Mouse (Mus musculus) small intestine, adult 2 months (tissue): Measurements from ENCODE around the gene Polr1c. TPM values are rescaled to one million over a fixed set of nuclear protein-coding genes. Genes with fewer than 3 reads are reported as not detected.

Source experiments
- H3K27ac ChIP-seq: fragments of 200-500 bp; 2 replicates; pipeline ENCODE4 v1.5.1; 2012; ENCODE audit warnings: low read depth, low read length, control low read depth, inconsistent platforms; ENCODE audit not compliant: insufficient read depth
- H3K27me3 ChIP-seq: fragments of 200-500 bp; 2 replicates; pipeline ENCODE4 v1.6.1; 2012; ENCODE audit warnings: mild to moderate bottlenecking, moderate library complexity, low read length, inconsistent platforms; ENCODE audit not compliant: control insufficient read depth, insufficient read depth
- H3K36me3 ChIP-seq: fragments of 200-500 bp; 2 replicates; pipeline ENCODE4 v1.6.1; 2012; ENCODE audit warnings: mild to moderate bottlenecking, low read length, control low read depth, inconsistent platforms; ENCODE audit not compliant: control insufficient read depth, insufficient read depth
- H3K4me1 ChIP-seq: fragments of 200-500 bp; 2 replicates; pipeline ENCODE4 v1.6.1; 2012; ENCODE audit warnings: low read length, inconsistent platforms, mixed read lengths; ENCODE audit not compliant: control insufficient read depth, insufficient read depth, insufficient read length
- H3K4me3 ChIP-seq: fragments of 200-500 bp; 2 replicates; pipeline ENCODE4 v1.5.1; 2012; ENCODE audit warnings: low read depth, mild to moderate bottlenecking, control low read depth, inconsistent platforms, low read length, moderate library complexity
- CTCF ChIP-seq: fragments of 200-500 bp; IDR thresholded peaks from 2 replicates; pipeline ENCODE4 v1.5.1; 2012; ENCODE audit warnings: low read depth, mild to moderate bottlenecking, control low read depth, inconsistent platforms, low read length, moderate library complexity, mixed read lengths; ENCODE audit not compliant: insufficient replicate concordance, insufficient read length; ENCODE audit errors: extremely low read depth
- POLR2A ChIP-seq: fragments of 200-500 bp; IDR thresholded peaks from 2 replicates; pipeline ENCODE4 v1.6.1; 2012; ENCODE audit warnings: low read depth, mild to moderate bottlenecking, control low read depth, inconsistent platforms, low read length, moderate library complexity
- WGBS: fragments of 180-500 bp; shearing (Covaris S2); methylation state at CpG from one replicate; pipeline ENCODE4 v1.1.7; 2018; 5-methylcytosine and 5-hydroxymethylcytosine counted together
- polyA plus RNA-seq: library from polyadenylated mRNA; depleted of rRNA; stranded (reverse); fragments of >200 nt; gene quantifications from 2 replicates; pipeline ENCODE4 v1.2.3, GENCODE M21; 2012; rRNA removed

The Polr1c gene
- 16.2 and 24.6 TPM in 2 replicates for polyA plus RNA-seq

- under 1% methylated on average over 53 of the region's 53 CpGs for WGBS
- Histone ChIP-seq H3K4me3 (peak within 1 kb of the TSS; percentile 91), H3K27ac (peak within 1 kb of the TSS; percentile 59), H3K36me3 (peaks cover 53% of the 10 kb centered on the region), H3K27me3 (no peaks in the 10 kb centered on the region), H3K4me1 (peaks cover 13% of the 10 kb centered on the region)
- no peak for TF ChIP-seq CTCF
- peak; percentile 59; the same call in 1 of the 2 replicates for TF ChIP-seq POLR2A
Measured at GRCm38 (mm10) chr17:46247512-46248188, at the start of gene Polr1c, which contains the start of gene Yipf3. Polr1c (minus strand) TSS chr17:46248054. Yipf3 (plus strand) TSS chr17:46248080.

GRCm38 (mm10) chr17:46297028-46297363 is 49.1 kb upstream of the Polr1c start:
- no peak for TF ChIP-seq POLR2A
- TF ChIP-seq CTCF = no peak
- Histone ChIP-seq H3K36me3 (no peaks in the 10 kb centered on the region), H3K27ac (no peak overlapping the region), H3K4me3 (peak overlapping the region; percentile 56), H3K4me1 (peaks cover 14% of the 10 kb centered on the region), H3K27me3 (peaks cover 34% of the 10 kb centered on the region)
- WGBS = 20% methylated on average over 6 of the region's 6 CpGs

DNA sequence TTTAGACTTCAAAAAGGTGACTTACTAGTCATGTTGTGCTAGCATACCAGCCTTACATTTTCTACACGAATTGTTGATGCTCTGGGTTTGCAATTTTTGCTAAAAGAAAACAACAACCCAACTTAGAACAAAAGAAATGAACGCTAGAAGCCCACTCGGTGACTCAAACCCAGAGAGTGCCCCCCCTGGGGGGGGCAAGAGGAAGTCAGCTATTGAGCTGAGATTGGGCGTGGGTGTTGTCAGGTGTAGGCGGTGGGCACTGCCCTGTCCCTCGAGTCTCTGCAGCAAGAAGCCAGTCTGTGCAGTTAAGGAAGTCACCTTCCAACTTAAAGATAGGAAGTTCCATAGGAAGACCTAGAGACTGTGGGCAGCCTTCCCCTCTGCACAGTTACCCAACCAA is 48.7 kb upstream of the Polr1c start:
- TF ChIP-seq CTCF (no peak), POLR2A (no peak)
- Histone ChIP-seq H3K27ac (no peak overlapping the region), H3K4me3 (no peak overlapping the region), H3K36me3 (no peaks in the 10 kb centered on the region), H3K27me3 (peaks cover 34% of the 10 kb centered on the region), H3K4me1 (peaks cover 14% of the 10 kb centered on the region)
- 20% methylated on average over 6 of the region's 6 CpGs for WGBS

DNA sequence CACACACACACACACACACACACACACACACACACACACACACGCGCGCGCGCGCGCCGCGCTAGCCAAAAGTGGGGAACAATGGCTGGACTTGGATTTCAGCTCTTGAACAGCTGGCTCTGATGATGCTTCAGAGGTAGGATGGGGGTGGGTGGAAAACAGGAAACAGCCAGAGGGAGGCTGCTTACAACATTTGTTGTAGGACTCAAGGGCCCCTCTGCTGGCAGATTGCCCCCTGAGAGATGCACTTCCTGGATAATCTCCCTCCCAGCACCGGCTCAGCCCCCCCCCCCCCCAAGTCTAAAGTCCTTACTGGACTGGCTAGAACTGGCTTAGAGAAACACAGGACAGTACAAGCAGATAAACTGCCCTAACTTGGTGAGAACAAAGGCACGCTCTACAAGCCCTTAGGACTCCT is 39.8 kb upstream of the Polr1c start:
- no peak overlapping the region for H3K27ac ChIP-seq

DNA sequence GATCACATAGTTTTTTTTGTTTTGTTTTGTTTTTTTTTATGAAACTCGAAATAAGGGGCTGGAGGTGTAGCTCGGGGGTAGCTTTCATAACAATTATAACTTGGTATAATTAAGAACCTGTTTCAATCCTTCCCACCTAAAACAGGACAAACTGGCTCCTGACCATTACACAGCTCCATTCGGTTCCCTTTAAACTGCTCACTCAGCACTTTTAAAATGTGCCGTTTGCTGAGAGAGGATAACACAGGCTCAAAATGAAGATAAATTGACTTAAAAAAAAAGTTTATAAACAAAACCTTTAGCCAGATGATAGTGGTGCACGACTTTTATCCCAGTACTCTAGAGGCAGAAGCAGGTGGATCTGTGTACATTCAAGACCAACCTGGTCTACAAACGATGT is 37.6 kb upstream of the Polr1c start:
- no peak overlapping the region for H3K27ac ChIP-seq
- no peak overlapping the region for H3K4me3 ChIP-seq
- peaks cover 9% of the 10 kb centered on the region for H3K4me1 ChIP-seq
- WGBS = 46% methylated on average over 6 of the region's 6 CpGs
- no peak for TF ChIP-seq POLR2A
- TF ChIP-seq CTCF = no peak
- H3K27me3 ChIP-seq = no peaks in the 10 kb centered on the region
- H3K36me3 ChIP-seq = no peaks in the 10 kb centered on the region

More for the DNA sequence above, 39.8 kb upstream of the Polr1c start:
- Histone ChIP-seq H3K4me1 (peaks cover 7% of the 10 kb centered on the region; the same call in 1 of the 2 replicates), H3K27me3 (no peaks in the 10 kb centered on the region), H3K36me3 (no peaks in the 10 kb centered on the region), H3K4me3 (no peak overlapping the region)
- 39% methylated on average over 11 of the region's 11 CpGs for WGBS
- TF ChIP-seq POLR2A (no peak), CTCF (no peak)

GRCm38 (mm10) chr17:46284653-46285052 is 36.8 kb upstream of the Polr1c start:
- Histone ChIP-seq H3K4me3 (no peak overlapping the region), H3K27ac (no peak overlapping the region), H3K27me3 (no peaks in the 10 kb centered on the region), H3K4me1 (peaks cover 9% of the 10 kb centered on the region), H3K36me3 (peaks cover 3% of the 10 kb centered on the region; the same call in 1 of the 2 replicates)
- TF ChIP-seq CTCF = no peak
- no peak for TF ChIP-seq POLR2A
- 74% methylated on average over 7 of the region's 7 CpGs for WGBS

DNA sequence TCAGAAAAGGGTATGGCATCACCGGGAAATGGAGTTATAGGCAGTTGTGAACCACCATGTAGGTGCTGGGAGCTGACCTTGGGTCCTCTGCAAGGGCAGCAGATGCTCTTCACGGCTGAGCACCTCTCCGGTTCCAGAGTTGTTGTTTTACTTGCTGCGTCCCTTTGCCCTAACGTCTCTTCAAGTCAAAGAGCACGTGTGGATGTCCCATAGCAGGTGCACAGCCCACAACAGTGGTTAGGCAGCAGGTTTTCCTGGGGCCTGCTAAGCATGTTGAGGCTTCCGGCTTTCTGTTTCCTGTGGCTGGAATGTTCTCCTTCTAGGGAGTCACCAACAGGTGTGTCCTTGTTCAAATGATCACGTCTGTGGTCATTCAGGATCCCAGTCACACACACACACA is 36.1 kb upstream of the Polr1c start:
- WGBS = 87% methylated on average over 8 of the region's 8 CpGs
- no peak for TF ChIP-seq POLR2A
- no peak for TF ChIP-seq CTCF
- Histone ChIP-seq H3K27me3 (no peaks in the 10 kb centered on the region), H3K27ac (no peak overlapping the region), H3K36me3 (peaks cover 4% of the 10 kb centered on the region; the same call in 1 of the 2 replicates), H3K4me3 (no peak overlapping the region), H3K4me1 (peaks cover 9% of the 10 kb centered on the region)
